Mouse (Mus musculus): Measurements from ENCODE around the gene Gm14322.
"Not testable (repeated sequence)": the region's sequence is repeated elsewhere in the genome, so short reads cannot be mapped to it uniquely, and the experiment has no call there.

Gm14322 gene

GRCm38 (mm10) chr2:177758941-177759558, at the start of gene Gm14322:
Gene Gm14322 (plus strand): TSS chr2:177759288.
- DNase-seq (ENCODE audit: low read depth, low spot score) = peak; percentile 70

- not testable (repeated sequence) for DNase-seq (ENCODE audit: low read depth, low spot score)
These were observed 17.6 kb upstream of the Gm14322 start for GRCm38 (mm10) chr2:177741487-177741886.

GRCm38 (mm10) chr2:177787351-177787750, 28.3 kb downstream of the Gm14322 start:
- not testable (repeated sequence) for DNase-seq (ENCODE audit: low read depth, low spot score)

- DNase-seq (ENCODE audit: low read depth, low spot score) = peak; percentile 94
These were observed 47.1 kb downstream of the Gm14322 start for GRCm38 (mm10) chr2:177806170-177806569.

Data from R1 (cell line).